Mouse (Mus musculus) layer of hippocampus, postnatal 14 days (tissue): ENCODE data around the gene 6030468B19Rik. TPM values are rescaled to one million over a fixed set of nuclear protein-coding genes. Genes with fewer than 3 reads are reported as not detected.
"Not testable (repeated sequence)": the region's sequence is repeated elsewhere in the genome, so short reads cannot be mapped to it uniquely, and the experiment has no call there.

ENCODE experiments used
- DNase-seq, 2 experiments: peaks; one replicate each; pipeline ENCODE4 v3.0.0; 2021 to 2022; ENCODE audit warnings: low spot score in 2 of 2, mixed read lengths in 1 of 2
- total RNA-seq, 2 experiments: library from RNA; stranded (reverse); gene quantifications; 2 replicates each; pipeline ENCODE4 v1.2.3; 2021

The 6030468B19Rik gene
- total RNA-seq, 2 experiments from 2014 or later, result 0.51 TPM; not detected in 1

- no peak for DNase-seq
Observed at GRCm38 (mm10) chr11:117827386-117827785, 29.9 kb downstream of the 6030468B19Rik start.

GRCm38 (mm10) chr11:117828149-117828887, 30.9 kb downstream of the 6030468B19Rik start:
- no peak for DNase-seq

GRCm38 (mm10) chr11:117828888-117829604, 31.6 kb downstream of the 6030468B19Rik start:
- DNase-seq, result no peak

- DNase-seq, result no peak
Observed at GRCm38 (mm10) chr11:117829671-117830215, 32.3 kb downstream of the 6030468B19Rik start.

GRCm38 (mm10) chr11:117830401-117830800, 32.9 kb downstream of the 6030468B19Rik start:
- no peak for DNase-seq

GRCm38 (mm10) chr11:117832086-117832969, 34.9 kb downstream of the 6030468B19Rik start:
- DNase-seq, result peak in 1 of 2 experiments; percentile 55

GRCm38 (mm10) chr11:117833509-117833908, 36.0 kb downstream of the 6030468B19Rik start:
- not testable (repeated sequence) for DNase-seq

- no peak for DNase-seq
Observed at GRCm38 (mm10) chr11:117834086-117834485, 36.6 kb downstream of the 6030468B19Rik start.

GRCm38 (mm10) chr11:117836306-117836705, 38.8 kb downstream of the 6030468B19Rik start:
- peak in 1 of 2 experiments; percentile 29 for DNase-seq

- DNase-seq, result no peak
Observed at GRCm38 (mm10) chr11:117838572-117838971, 41.1 kb downstream of the 6030468B19Rik start.

- DNase-seq, result no peak
Observed at GRCm38 (mm10) chr11:117839021-117839420, 41.6 kb downstream of the 6030468B19Rik start.

GRCm38 (mm10) chr11:117840910-117841309, 43.5 kb downstream of the 6030468B19Rik start:
- no peak for DNase-seq

GRCm38 (mm10) chr11:117843434-117843833, 46.0 kb downstream of the 6030468B19Rik start:
- DNase-seq, result no peak

GRCm38 (mm10) chr11:117844997-117845396, 47.5 kb downstream of the 6030468B19Rik start:
- no peak for DNase-seq

GRCm38 (mm10) chr11:117845651-117846050, 48.2 kb downstream of the 6030468B19Rik start:
- no peak for DNase-seq

GRCm38 (mm10) chr11:117846640-117847039, 49.2 kb downstream of the 6030468B19Rik start:
- DNase-seq, result no peak

GRCm38 (mm10) chr11:117847593-117848215, 50.2 kb downstream of the 6030468B19Rik start:
- no peak for DNase-seq

- DNase-seq, result peak in 1 of 2 experiments; percentile 49
Observed at GRCm38 (mm10) chr11:117848271-117848984, 51.0 kb downstream of the 6030468B19Rik start.

- peak; percentile 92 to 96 for DNase-seq
Observed at GRCm38 (mm10) chr11:117848985-117849671, 51.7 kb downstream of the 6030468B19Rik start, which contains the start of gene Birc5. TSS of gene Birc5 (plus strand) at chr11:117849251.
